Mouse (Mus musculus): ENCODE data around the gene Dck. TPM values are rescaled to one million over a fixed set of nuclear protein-coding genes. Genes with fewer than 3 reads are reported as not detected.

Dck gene
- total and polyA plus RNA-seq, 3 experiments, result 13.6 to 21.4 TPM; not detected in 1

GRCm38 (mm10) chr5:88724030-88724429 lies 40.8 kb upstream of the Dck start (continued):
- TF ChIP-seq MEF2A (IDR thresholded peaks at IDR 0.05; ENCODE audit: extremely low read depth, insufficient replicate concordance, low read depth, low read length, poor library complexity, severe bottlenecking), result peak; percentile 12; the same call in 1 of the 2 replicates
- no peak for TF ChIP-seq ZKSCAN1 (IDR thresholded peaks at IDR 0.05; ENCODE audit: low read depth, low read length)
- TF ChIP-seq ZMIZ1 (IDR thresholded peaks at IDR 0.05; ENCODE audit: low read depth, low read length), result peak; percentile 79; the same call in 1 of the 2 replicates
- TF ChIP-seq BHLHE40 (IDR thresholded peaks at IDR 0.05; ENCODE audit: borderline replicate concordance, low read depth, low read length), result peak; percentile 82; the same call in 1 of the 2 replicates
- TF ChIP-seq CTCF (IDR thresholded peaks at IDR 0.05 in 2 of 3, conservative IDR thresholded peaks at IDR 0.05 in 1 of 3; ENCODE audit: control insufficient read depth in 1 of 3, insufficient read depth in 1 of 3, low read depth in 2 of 3, low read length in 3 of 3, poor library complexity in 1 of 3, severe bottlenecking in 1 of 3), result no peak; a peak in 1 of 6 replicates
- peak; percentile 81; the same call in 1 of the 2 replicates for TF ChIP-seq MAZ (IDR thresholded peaks at IDR 0.05; ENCODE audit: low read depth, low read length)
- TF ChIP-seq NELFE (IDR thresholded peaks at IDR 0.05; ENCODE audit: low read depth, low read length), result no peak
- TF ChIP-seq CHD1 (IDR thresholded peaks at IDR 0.05; ENCODE audit: low read depth, low read length), result peak; percentile 37; the same call in 1 of the 2 replicates
- no peak for TF ChIP-seq SMC3 (IDR thresholded peaks at IDR 0.05; ENCODE audit: low read depth, low read length)

- DNase-seq (ENCODE audit: low read depth, low spot score), result no peak
Measured at GRCm38 (mm10) chr5:88727593-88728144, 37.1 kb upstream of the Dck start.

DNA sequence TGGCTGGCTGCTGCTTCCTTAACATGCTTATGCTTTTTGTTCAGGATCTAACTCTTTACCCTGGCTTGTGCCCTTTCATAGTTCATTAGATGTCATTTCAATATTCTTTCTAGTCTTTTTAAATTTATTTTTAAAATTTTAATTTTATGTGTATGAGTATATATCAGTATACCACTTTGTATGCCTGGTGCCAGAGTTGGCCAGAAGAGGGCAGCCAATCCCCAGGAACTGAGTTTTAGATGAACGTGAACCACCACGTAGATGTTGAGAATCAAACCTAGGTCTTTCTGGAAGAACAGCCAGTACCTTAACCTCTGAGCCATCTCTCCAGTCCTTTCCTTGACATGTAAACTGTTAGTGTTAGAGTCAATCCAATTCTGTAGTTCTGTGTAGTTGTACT lies 30.0 kb upstream of the Dck start:
- peaks cover 47% of the 10 kb centered on the region for H3K79me2 ChIP-seq (ENCODE audit: control insufficient read depth, insufficient read depth, low read length, poor library complexity)
- DNase-seq (ENCODE audit: low read depth, low spot score), result peak; percentile 46
- no peak overlapping the region for H3K9ac ChIP-seq (ENCODE audit: control insufficient read depth, low read depth, low read length, poor library complexity, severe bottlenecking)
- H3K36me3 ChIP-seq (ENCODE audit: control insufficient read depth in 1 of 2, insufficient read depth in 2 of 2, low read length in 2 of 2), result peaks cover 2 to 22% of the 10 kb centered on the region in 2 experiments; a peak in 3 of 4 replicates
- no peaks in the 10 kb centered on the region for H3K27me3 ChIP-seq (ENCODE audit: control insufficient read depth in 1 of 2, insufficient read depth in 2 of 2, low read length in 2 of 2)
- H3K27ac ChIP-seq (ENCODE audit: control insufficient read depth, low read depth, low read length), result no peak overlapping the region
- H3K4me1 ChIP-seq (ENCODE audit: control insufficient read depth in 1 of 2, insufficient read depth in 2 of 2, low read length in 2 of 2), result no peaks in the 10 kb centered on the region
- TF ChIP-seq MAX (IDR thresholded peaks at IDR 0.05; ENCODE audit: low read length), result no peak
- TF ChIP-seq NELFE (IDR thresholded peaks at IDR 0.05; ENCODE audit: low read depth, low read length), result no peak
- peak; percentile 41 for TF ChIP-seq RAD21 (IDR thresholded peaks at IDR 0.05; ENCODE audit: low read depth, low read length)
- TF ChIP-seq MYC (IDR thresholded peaks at IDR 0.05; ENCODE audit: low read depth, low read length), result no peak
- TF ChIP-seq CTCF (IDR thresholded peaks at IDR 0.05 in 2 of 3, conservative IDR thresholded peaks at IDR 0.05 in 1 of 3; ENCODE audit: control insufficient read depth in 1 of 3, insufficient read depth in 1 of 3, low read depth in 2 of 3, low read length in 3 of 3, poor library complexity in 1 of 3, severe bottlenecking in 1 of 3), result peak; percentile 17 to 56 (median 41); a peak in 5 of 6 replicates
- no peak for TF ChIP-seq EP300 (IDR thresholded peaks at IDR 0.05; ENCODE audit: low read depth in 1 of 2, low read length in 2 of 2)
- TF ChIP-seq JUND (IDR thresholded peaks at IDR 0.05; ENCODE audit: low read depth, low read length), result no peak
- H3K9me3 ChIP-seq (replicated peaks; ENCODE audit: insufficient read depth, low read length), result no peaks in the 10 kb centered on the region
- no peak overlapping the region for H3K4me3 ChIP-seq (ENCODE audit: control insufficient read depth in 1 of 2, insufficient read depth in 1 of 2, low read depth in 2 of 2, low read length in 2 of 2)

More at GRCm38 (mm10) chr5:88727593-88728144, 37.1 kb upstream of the Dck start:
- Histone ChIP-seq H3K79me2 (ENCODE audit: control insufficient read depth, insufficient read depth, low read length, poor library complexity) (peaks cover 48% of the 10 kb centered on the region), H3K4me3 (ENCODE audit: control insufficient read depth in 1 of 2, insufficient read depth in 1 of 2, low read depth in 2 of 2, low read length in 2 of 2) (no peak overlapping the region), H3K9me3 (replicated peaks; ENCODE audit: insufficient read depth, low read length) (no peaks in the 10 kb centered on the region), H3K4me1 (ENCODE audit: control insufficient read depth in 1 of 2, insufficient read depth in 2 of 2, low read length in 2 of 2) (peaks cover 12 to 17% of the 10 kb centered on the region in 2 experiments), H3K36me3 (ENCODE audit: control insufficient read depth in 1 of 2, insufficient read depth in 2 of 2, low read length in 2 of 2) (peaks cover 11 to 45% of the 10 kb centered on the region in 2 experiments), H3K27ac (ENCODE audit: control insufficient read depth, low read depth, low read length) (no peak overlapping the region), H3K9ac (ENCODE audit: control insufficient read depth, low read depth, low read length, poor library complexity, severe bottlenecking) (no peak overlapping the region), H3K27me3 (ENCODE audit: control insufficient read depth in 1 of 2, insufficient read depth in 2 of 2, low read length in 2 of 2) (no peaks in the 10 kb centered on the region)
- TF ChIP-seq ELF1 (IDR thresholded peaks at IDR 0.05; ENCODE audit: low read depth, low read length) (no peak), MEF2A (IDR thresholded peaks at IDR 0.05; ENCODE audit: extremely low read depth, insufficient replicate concordance, low read depth, low read length, poor library complexity, severe bottlenecking) (no peak), GABPA (IDR thresholded peaks at IDR 0.05; ENCODE audit: low read depth, low read length) (no peak), JUND (IDR thresholded peaks at IDR 0.05; ENCODE audit: low read depth, low read length) (no peak), GATA1 (IDR thresholded peaks at IDR 0.05; ENCODE audit: low read depth, low read length) (peak; percentile 42; the same call in 1 of the 2 replicates), MAFK (IDR thresholded peaks at IDR 0.05; ENCODE audit: borderline replicate concordance, low read depth, low read length) (no peak), HCFC1 (IDR thresholded peaks at IDR 0.05; ENCODE audit: low read depth, low read length) (no peak), POLR2AphosphoS5 (IDR thresholded peaks at IDR 0.05; ENCODE audit: borderline replicate concordance, low read depth, low read length) (no peak), NRF1 (IDR thresholded peaks at IDR 0.05; ENCODE audit: insufficient read depth, low read depth, low read length, poor library complexity, severe bottlenecking) (no peak), USF2 (IDR thresholded peaks at IDR 0.05; ENCODE audit: borderline replicate concordance in 1 of 2, insufficient read depth in 1 of 2, low read depth in 1 of 2, low read length in 2 of 2) (no peak), MXI1 (IDR thresholded peaks at IDR 0.05; ENCODE audit: low read depth, low read length) (no peak), RCOR1 (IDR thresholded peaks at IDR 0.05; ENCODE audit: low read depth, low read length) (0 out of 2 replicates have a peak, but pooled peaks have one; percentile 24)

Data from MEL (cell line).